Mouse (Mus musculus): ENCODE results near the gene Mrpl58. TPM values are rescaled to one million over a fixed set of nuclear protein-coding genes. Genes with fewer than 3 reads are reported as not detected.
A peak's percentile ranks its signal among the peaks of the same experiment; 100 is the strongest.

Gene Mrpl58
- polyA plus RNA-seq, 1 experiment from 2014 or later = 223 TPM

DNA sequence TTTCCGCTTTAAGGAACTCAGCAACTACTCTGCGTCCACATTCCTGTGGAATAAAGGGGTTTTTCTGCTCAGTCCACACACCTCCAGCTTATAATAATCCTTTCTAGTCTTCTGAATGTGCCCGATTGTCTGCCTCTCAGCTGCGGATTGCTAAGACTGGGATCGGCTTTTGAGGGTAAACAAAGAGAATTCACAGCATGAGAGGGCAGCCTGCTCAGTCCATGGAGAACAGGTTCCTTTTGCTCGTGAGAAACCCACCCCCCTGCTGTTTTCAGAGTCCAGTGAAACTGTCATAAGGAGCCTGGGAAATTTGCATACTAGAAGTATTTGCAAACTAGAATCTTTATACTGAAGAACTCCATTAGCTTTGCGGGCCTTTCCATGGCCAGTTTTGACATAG lies 6.0 kb downstream of the Mrpl58 start:
- DNase-seq = peak; percentile 75
- no peaks in the 10 kb centered on the region for H3K9me3 ChIP-seq (ENCODE audit: control insufficient read depth, low read length)
- peak overlapping the region; percentile 5 for H3K4me2 ChIP-seq (ENCODE audit: low read length)
- H3K9ac ChIP-seq (replicated peaks; ENCODE audit: low read length) = peak overlapping the region; percentile 32; the same call in 1 of the 2 replicates
- peak; percentile 19; the same call in 1 of the 2 replicates for ATAC-seq (ENCODE audit: low FRiP score, low TSS enrichment)
- H3K27ac ChIP-seq (replicated peaks; ENCODE audit: low read depth, low read length) = peak overlapping the region; percentile 82
- 5% methylated on average over 7 of the region's 7 CpGs for WGBS
- no peak overlapping the region for H3K4me3 ChIP-seq (replicated peaks; ENCODE audit: low read depth, low read length)
- peaks cover 40% of the 10 kb centered on the region for H3K36me3 ChIP-seq (ENCODE audit: control insufficient read depth, insufficient read depth, low read length)
- H3K27me3 ChIP-seq (ENCODE audit: control insufficient read depth, insufficient read depth, low read length) = no peaks in the 10 kb centered on the region
- H3K4me1 ChIP-seq (ENCODE audit: control insufficient read depth, insufficient read depth, low read length) = peaks cover 37% of the 10 kb centered on the region

DNA sequence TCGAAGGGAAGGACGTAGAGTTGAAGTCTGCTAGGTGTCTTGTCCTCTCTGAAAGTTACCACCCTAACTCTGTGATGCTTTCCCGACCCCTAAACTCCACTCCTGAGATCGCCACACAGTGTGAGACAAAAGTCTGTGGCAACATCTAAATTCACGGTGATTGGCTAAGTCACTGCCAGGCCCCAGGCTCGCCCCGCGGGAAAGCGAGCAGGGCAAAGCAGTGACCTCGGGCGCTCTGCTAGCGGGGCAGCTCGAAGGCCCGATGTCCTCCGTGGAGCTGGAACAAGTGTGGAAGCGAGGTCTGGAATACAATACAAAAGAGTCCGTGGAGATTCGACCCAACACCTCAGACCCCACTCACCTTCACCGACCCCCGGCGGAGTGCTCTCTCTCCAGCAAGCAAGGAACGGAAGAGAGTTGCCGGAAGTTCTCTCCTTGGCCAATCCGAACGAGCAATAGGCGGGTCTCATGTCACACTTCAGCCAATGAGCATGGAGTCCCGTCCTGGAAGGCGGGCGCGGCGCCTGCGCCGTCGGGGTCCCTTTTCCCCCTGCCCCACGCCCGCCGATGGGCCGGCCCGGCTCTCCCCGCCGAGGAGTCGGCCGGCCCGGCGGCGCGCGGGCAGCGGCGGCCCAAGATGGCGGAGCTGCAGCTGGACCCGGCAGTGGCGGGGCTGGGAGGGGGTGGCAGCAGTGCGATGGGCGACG lies 16.1 kb downstream of the Mrpl58 start, which contains the start of the genes Atp5h and Kctd2:
Atp5h (minus strand) TSS at position 432 of the 707 bp plus-strand sequence.
Kctd2 (plus strand) TSS at position 598 of the 707 bp plus-strand sequence.
- Histone ChIP-seq H3K27me3 (ENCODE audit: control insufficient read depth, insufficient read depth, low read length) (no peaks in the 10 kb centered on the region), H3K4me3 (replicated peaks; ENCODE audit: low read depth, low read length) (peak within 1 kb of the TSS; percentile 92), H3K9ac (replicated peaks; ENCODE audit: low read length) (peak within 1 kb of the TSS; percentile 94), H3K4me1 (ENCODE audit: control insufficient read depth, insufficient read depth, low read length) (peaks cover 19% of the 10 kb centered on the region), H3K27ac (replicated peaks; ENCODE audit: low read depth, low read length) (peak within 1 kb of the TSS; percentile 88), H3K9me3 (ENCODE audit: control insufficient read depth, low read length) (no peaks in the 10 kb centered on the region), H3K4me2 (ENCODE audit: low read length) (peak within 1 kb of the TSS; percentile 97), H3K36me3 (ENCODE audit: control insufficient read depth, insufficient read depth, low read length) (peaks cover 46% of the 10 kb centered on the region)
- DNase-seq (peak; percentile 98), ATAC-seq (ENCODE audit: low FRiP score, low TSS enrichment) (peak; percentile 97)
- 1% methylated on average over 56 of the region's 56 CpGs for WGBS

DNA sequence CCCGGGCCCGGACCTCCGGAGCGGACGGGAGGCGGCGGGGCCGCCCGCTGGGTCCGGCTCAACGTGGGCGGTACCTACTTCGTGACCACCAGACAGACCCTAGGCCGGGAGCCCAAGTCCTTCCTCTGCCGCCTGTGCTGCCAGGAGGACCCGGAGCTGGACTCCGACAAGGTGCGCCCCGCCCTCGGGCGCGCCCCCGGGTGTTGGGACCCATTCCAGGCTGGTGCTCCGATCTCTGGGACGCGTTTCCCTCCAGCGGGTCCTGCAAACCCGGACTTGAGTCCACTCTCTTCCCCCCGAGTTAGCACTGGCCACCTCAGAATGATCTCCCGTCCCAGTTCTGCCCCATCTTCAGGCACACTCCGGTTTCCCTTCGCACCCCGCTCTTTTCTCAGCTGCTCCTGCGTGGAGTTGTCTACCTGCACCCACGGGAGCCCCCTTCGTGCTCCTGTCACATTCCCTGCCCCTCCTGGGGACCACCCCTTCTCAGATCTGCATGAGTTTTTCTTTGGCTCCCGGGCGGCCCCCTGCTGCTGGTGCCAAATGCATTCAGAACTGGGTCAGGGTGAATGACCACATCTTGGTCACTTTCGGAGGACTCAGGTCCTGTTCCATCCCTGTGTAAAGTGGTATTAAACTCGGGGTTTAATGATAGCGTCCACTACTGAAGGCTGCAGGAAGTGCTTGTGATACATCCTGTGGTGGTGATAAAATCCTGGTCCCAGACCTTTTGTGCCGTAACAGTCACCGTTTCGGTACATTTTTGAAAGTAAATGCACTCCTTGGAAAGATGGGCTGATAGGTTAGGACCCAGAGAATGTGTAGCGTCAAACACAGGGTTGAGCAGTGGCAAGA lies 17.0 kb downstream of the Mrpl58 start:
- Histone ChIP-seq H3K4me3 (replicated peaks; ENCODE audit: low read depth, low read length) (peak overlapping the region; percentile 92), H3K4me2 (ENCODE audit: low read length) (peak overlapping the region; percentile 97), H3K9ac (replicated peaks; ENCODE audit: low read length) (peak overlapping the region; percentile 94), H3K36me3 (ENCODE audit: control insufficient read depth, insufficient read depth, low read length) (peaks cover 46% of the 10 kb centered on the region), H3K27me3 (ENCODE audit: control insufficient read depth, insufficient read depth, low read length) (no peaks in the 10 kb centered on the region), H3K27ac (replicated peaks; ENCODE audit: low read depth, low read length) (peak overlapping the region; percentile 88), H3K9me3 (ENCODE audit: control insufficient read depth, low read length) (no peaks in the 10 kb centered on the region), H3K4me1 (ENCODE audit: control insufficient read depth, insufficient read depth, low read length) (peaks cover 19% of the 10 kb centered on the region)
- WGBS = 2% methylated on average over 45 of the region's 45 CpGs
- DNase-seq (peak; percentile 72), ATAC-seq (ENCODE audit: low FRiP score, low TSS enrichment) (peak; percentile 66)

DNA sequence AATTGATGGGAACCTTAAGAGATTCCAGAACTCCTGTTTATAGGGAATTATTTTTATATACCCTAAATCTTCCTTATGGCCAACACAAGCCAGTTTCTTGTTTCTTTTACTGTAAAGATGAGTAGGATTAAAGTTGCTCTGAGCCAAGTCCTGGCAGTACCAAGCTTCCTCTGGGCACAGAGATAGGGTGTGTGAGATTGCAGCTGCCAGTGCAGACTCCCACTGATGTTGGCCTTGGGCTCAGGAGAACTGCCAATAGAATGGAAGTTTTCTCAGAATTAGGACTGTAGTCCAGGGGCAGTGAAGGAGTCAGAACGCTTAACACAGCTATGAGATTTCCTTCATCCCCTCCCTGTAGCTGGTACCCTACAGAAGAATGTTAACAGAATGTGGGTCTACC lies 17.8 kb downstream of the Mrpl58 start:
- ATAC-seq (ENCODE audit: low FRiP score, low TSS enrichment) = no peak
- 56% methylated on average over 1 of the region's 1 CpGs for WGBS
- H3K4me1 ChIP-seq (ENCODE audit: control insufficient read depth, insufficient read depth, low read length) = peaks cover 19% of the 10 kb centered on the region
- H3K9me3 ChIP-seq (ENCODE audit: control insufficient read depth, low read length) = no peaks in the 10 kb centered on the region
- H3K36me3 ChIP-seq (ENCODE audit: control insufficient read depth, insufficient read depth, low read length) = peaks cover 46% of the 10 kb centered on the region
- no peak for DNase-seq
- peak overlapping the region; percentile 97 for H3K4me2 ChIP-seq (ENCODE audit: low read length)
- peak overlapping the region; percentile 92 for H3K4me3 ChIP-seq (replicated peaks; ENCODE audit: low read depth, low read length)
- H3K27me3 ChIP-seq (ENCODE audit: control insufficient read depth, insufficient read depth, low read length) = no peaks in the 10 kb centered on the region
- H3K27ac ChIP-seq (replicated peaks; ENCODE audit: low read depth, low read length) = no peak overlapping the region
- H3K9ac ChIP-seq (replicated peaks; ENCODE audit: low read length) = peak overlapping the region; percentile 94

DNA sequence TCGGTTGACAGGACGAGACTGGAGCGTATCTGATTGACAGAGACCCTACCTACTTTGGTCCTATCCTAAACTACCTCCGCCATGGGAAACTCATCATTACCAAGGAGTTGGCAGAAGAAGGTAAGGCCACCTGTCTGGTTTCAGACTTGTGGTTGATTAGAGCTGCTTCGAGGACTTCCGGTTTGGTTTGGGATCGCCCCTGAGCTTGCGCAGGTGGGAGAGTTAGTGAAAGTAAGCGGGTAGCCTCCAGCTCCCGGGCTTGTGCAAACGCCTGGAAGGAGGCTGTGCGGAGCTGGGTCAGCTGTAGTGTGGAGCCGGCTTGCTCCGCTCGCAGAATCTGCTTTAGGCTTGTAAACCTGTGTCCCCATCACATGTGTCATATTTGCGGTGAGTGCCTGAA lies 18.4 kb downstream of the Mrpl58 start:
- no peak for ATAC-seq (ENCODE audit: low FRiP score, low TSS enrichment)
- H3K27ac ChIP-seq (replicated peaks; ENCODE audit: low read depth, low read length) = no peak overlapping the region
- no peaks in the 10 kb centered on the region for H3K27me3 ChIP-seq (ENCODE audit: control insufficient read depth, insufficient read depth, low read length)
- peaks cover 46% of the 10 kb centered on the region for H3K36me3 ChIP-seq (ENCODE audit: control insufficient read depth, insufficient read depth, low read length)
- H3K4me1 ChIP-seq (ENCODE audit: control insufficient read depth, insufficient read depth, low read length) = peaks cover 19% of the 10 kb centered on the region
- DNase-seq = no peak
- H3K4me2 ChIP-seq (ENCODE audit: low read length) = no peak overlapping the region
- 88% methylated on average over 16 of the region's 16 CpGs for WGBS
- no peak overlapping the region for H3K4me3 ChIP-seq (replicated peaks; ENCODE audit: low read depth, low read length)
- H3K9ac ChIP-seq (replicated peaks; ENCODE audit: low read length) = no peak overlapping the region
- H3K9me3 ChIP-seq (ENCODE audit: control insufficient read depth, low read length) = no peaks in the 10 kb centered on the region

DNA sequence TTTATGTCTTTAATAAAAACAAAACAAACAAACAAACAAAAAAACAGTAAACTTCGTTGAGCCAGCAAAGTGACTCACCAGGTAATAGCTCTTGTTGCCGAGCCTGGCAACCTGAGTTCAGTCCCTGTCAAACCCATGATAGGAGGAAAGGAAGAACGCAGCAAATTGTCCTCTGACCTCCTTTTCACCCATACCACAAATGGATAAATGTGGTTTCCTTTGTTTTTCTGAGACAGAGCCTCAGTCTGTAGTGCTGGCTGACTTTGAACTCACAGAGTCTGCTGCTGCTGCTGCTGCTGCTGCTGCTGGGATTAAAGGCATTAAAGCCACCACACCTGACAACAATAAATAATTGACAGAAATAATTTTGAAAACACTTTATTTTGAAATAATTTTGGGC lies 19.5 kb downstream of the Mrpl58 start:
- Histone ChIP-seq H3K36me3 (ENCODE audit: control insufficient read depth, insufficient read depth, low read length) (peaks cover 46% of the 10 kb centered on the region), H3K27me3 (ENCODE audit: control insufficient read depth, insufficient read depth, low read length) (no peaks in the 10 kb centered on the region), H3K27ac (replicated peaks; ENCODE audit: low read depth, low read length) (no peak overlapping the region), H3K4me3 (replicated peaks; ENCODE audit: low read depth, low read length) (no peak overlapping the region), H3K9me3 (ENCODE audit: control insufficient read depth, low read length) (no peaks in the 10 kb centered on the region), H3K4me2 (ENCODE audit: low read length) (no peak overlapping the region), H3K4me1 (ENCODE audit: control insufficient read depth, insufficient read depth, low read length) (peaks cover 19% of the 10 kb centered on the region), H3K9ac (replicated peaks; ENCODE audit: low read length) (no peak overlapping the region)
- ATAC-seq (ENCODE audit: low FRiP score, low TSS enrichment) = no peak
- 90% methylated on average over 3 of the region's 3 CpGs for WGBS
- no peak for DNase-seq

DNA sequence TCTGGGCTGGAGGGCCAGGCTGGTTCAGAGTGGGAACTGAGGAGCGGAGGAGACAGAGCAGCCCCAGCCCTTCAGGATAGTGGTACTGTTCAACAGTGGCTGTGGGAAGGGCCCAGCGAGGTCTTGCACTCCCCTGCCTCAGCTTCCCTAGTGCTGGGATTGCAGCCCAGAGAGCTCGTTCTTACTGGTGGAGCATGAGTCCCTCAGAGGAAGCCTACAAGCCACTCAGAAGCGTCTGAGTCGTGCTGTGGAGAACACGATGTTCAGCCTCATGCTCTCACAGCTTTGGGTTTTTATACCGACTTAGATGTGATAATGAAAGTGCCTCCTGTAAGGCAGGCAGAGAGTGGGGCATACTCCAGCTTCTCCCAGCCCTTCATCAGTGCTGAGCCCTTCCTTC lies 21.1 kb downstream of the Mrpl58 start:
- Histone ChIP-seq H3K4me1 (ENCODE audit: control insufficient read depth, insufficient read depth, low read length) (peaks cover 10% of the 10 kb centered on the region), H3K4me2 (ENCODE audit: low read length) (no peak overlapping the region), H3K27ac (replicated peaks; ENCODE audit: low read depth, low read length) (no peak overlapping the region), H3K9me3 (ENCODE audit: control insufficient read depth, low read length) (no peaks in the 10 kb centered on the region), H3K9ac (replicated peaks; ENCODE audit: low read length) (no peak overlapping the region), H3K4me3 (replicated peaks; ENCODE audit: low read depth, low read length) (no peak overlapping the region), H3K36me3 (ENCODE audit: control insufficient read depth, insufficient read depth, low read length) (peaks cover 55% of the 10 kb centered on the region), H3K27me3 (ENCODE audit: control insufficient read depth, insufficient read depth, low read length) (no peaks in the 10 kb centered on the region)
- no peak for DNase-seq
- 86% methylated on average over 7 of the region's 7 CpGs for WGBS
- ATAC-seq (ENCODE audit: low FRiP score, low TSS enrichment) = no peak

DNA sequence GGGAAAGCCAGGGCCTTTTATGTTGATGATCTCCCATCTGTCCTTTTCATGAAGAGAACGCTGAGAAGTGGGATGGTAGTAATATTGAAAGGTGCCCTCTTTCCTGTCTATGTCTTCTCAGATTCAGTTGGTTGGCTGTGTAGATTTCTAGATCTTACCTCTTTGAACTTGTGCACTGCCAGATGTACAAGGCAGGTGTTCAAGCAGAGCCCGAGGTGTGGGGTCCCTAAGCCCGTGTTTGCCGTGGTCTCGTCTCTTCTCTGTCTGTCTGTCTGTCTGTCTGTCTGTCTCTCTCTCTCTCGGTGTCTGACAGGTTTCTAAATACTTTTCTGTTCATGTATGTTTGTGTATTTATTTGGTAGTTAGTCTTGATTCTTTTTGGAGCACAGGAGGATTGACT lies 22.1 kb downstream of the Mrpl58 start:
- Histone ChIP-seq H3K36me3 (ENCODE audit: control insufficient read depth, insufficient read depth, low read length) (peaks cover 65% of the 10 kb centered on the region), H3K4me1 (ENCODE audit: control insufficient read depth, insufficient read depth, low read length) (peaks cover 9% of the 10 kb centered on the region), H3K27ac (replicated peaks; ENCODE audit: low read depth, low read length) (no peak overlapping the region), H3K9me3 (ENCODE audit: control insufficient read depth, low read length) (no peaks in the 10 kb centered on the region), H3K4me2 (ENCODE audit: low read length) (no peak overlapping the region), H3K4me3 (replicated peaks; ENCODE audit: low read depth, low read length) (no peak overlapping the region), H3K27me3 (ENCODE audit: control insufficient read depth, insufficient read depth, low read length) (no peaks in the 10 kb centered on the region), H3K9ac (replicated peaks; ENCODE audit: low read length) (no peak overlapping the region)
- no peak for ATAC-seq (ENCODE audit: low FRiP score, low TSS enrichment)
- no peak for DNase-seq
- 94% methylated on average over 6 of the region's 6 CpGs for WGBS

Data from midbrain, embryonic 14.5 days (tissue).